Mouse (Mus musculus) limb, embryonic 12.5 days (tissue): ENCODE data around the gene Svs6. TPM values are rescaled to one million over a fixed set of nuclear protein-coding genes. Genes with fewer than 3 reads are reported as not detected.

Experiments
- ATAC-seq: fragments of 200-750 bp; cut with Nextera tagmentation; 2 replicates; pipeline ENCODE4 v1.8.0; 2017; ENCODE audit warnings: low read depth, moderate TSS enrichment; ENCODE audit not compliant: insufficient number of reproducible peaks, insufficient read depth, low FRiP score, low TSS enrichment
- H3K27ac ChIP-seq: fragments of 300-500 bp; sonication (generic); 2 replicates; pipeline ENCODE4 v1.5.1; 2016; ENCODE audit warnings: mild to moderate bottlenecking, moderate library complexity
- H3K27me3 ChIP-seq: fragments of 300-500 bp; sonication (generic); 2 replicates; pipeline ENCODE4 v1.6.1; 2016; ENCODE audit warnings: mild to moderate bottlenecking, moderate library complexity
- H3K36me3 ChIP-seq: fragments of 300-500 bp; sonication (generic); 2 replicates; pipeline ENCODE4 v1.6.1; 2016; ENCODE audit warnings: mild to moderate bottlenecking, moderate library complexity
- H3K4me1 ChIP-seq: fragments of 300-500 bp; sonication (generic); replicated peaks from 2 replicates; pipeline ENCODE4 v1.6.1; 2016
- H3K4me2 ChIP-seq: fragments of 300-500 bp; sonication (generic); 2 replicates; pipeline ENCODE4 v1.6.1; 2016; ENCODE audit warnings: mild to moderate bottlenecking, moderate library complexity
- H3K4me3 ChIP-seq: fragments of 300-500 bp; sonication (generic); replicated peaks from 2 replicates; pipeline ENCODE4 v1.5.1; 2016; ENCODE audit warnings: mild to moderate bottlenecking
- H3K9ac ChIP-seq: fragments of 300-500 bp; sonication (generic); replicated peaks from 2 replicates; pipeline ENCODE4 v1.6.1; 2016; ENCODE audit warnings: mild to moderate bottlenecking, moderate library complexity
- H3K9me3 ChIP-seq: fragments of 300-500 bp; sonication (generic); 2 replicates; pipeline ENCODE4 v1.6.1; 2016; ENCODE audit warnings: mild to moderate bottlenecking, moderate library complexity
- WGBS: fragments of 180-500 bp; shearing (Covaris S2); methylation state at CpG from one replicate; pipeline ENCODE4 v1.1.7; 2016; 5-methylcytosine and 5-hydroxymethylcytosine counted together
- microRNA-seq: library from miRNA; unstranded; fragments of <30 nt; microRNA quantifications from one replicate; pipeline ENCODE4, GENCODE M21; 2017
- polyA plus RNA-seq: library from polyadenylated mRNA; unstranded; fragments of >200 nt; fragmentation: Nextera tagmentation; extraction: Ambion mirVana; gene quantifications from 2 replicates; pipeline ENCODE4 v1.2.1, GENCODE M21; 2016

Svs6 gene
- polyA plus RNA-seq, 1 experiment from 2014 or later, result not detected

DNA sequence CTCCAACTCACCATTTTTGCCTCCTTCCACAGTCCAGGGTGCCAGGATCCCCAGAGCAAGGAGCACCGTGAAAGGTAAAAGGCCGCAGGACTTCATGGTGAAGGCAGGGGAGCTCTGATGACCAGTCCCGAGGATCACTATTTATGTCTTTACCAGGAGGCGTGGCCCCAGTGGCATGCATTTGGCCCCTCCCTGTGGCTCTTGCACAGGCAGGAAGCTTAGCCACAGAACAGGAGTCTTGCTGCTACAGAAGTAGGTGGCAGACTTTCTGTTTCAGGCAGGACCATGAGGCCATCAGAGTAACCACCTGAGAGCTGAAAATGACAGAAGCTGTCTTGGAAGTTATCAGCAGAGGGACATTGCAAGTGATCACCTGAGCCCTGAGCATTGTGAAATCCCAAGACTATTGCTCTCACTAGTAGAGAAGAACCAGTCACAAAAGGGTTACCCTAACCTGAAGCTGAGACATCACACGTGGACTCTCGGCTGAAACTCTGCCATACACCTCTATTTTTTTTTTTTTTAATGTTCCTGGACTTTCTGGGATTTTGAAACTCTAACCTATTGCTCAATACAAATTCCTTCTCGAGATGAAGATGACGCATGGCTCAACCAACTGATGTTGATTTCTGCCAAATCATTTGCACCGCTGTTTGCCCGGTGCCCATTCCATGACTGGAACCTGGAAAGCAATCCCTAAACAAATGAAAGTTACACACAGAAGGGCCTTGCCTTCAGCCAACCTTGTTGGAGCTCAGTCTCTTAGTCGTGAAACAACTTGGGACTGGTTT is 39.8 kb downstream of the Svs6 start:
- Histone ChIP-seq H3K9ac (no peak overlapping the region), H3K4me2 (no peak overlapping the region), H3K4me3 (no peak overlapping the region), H3K27me3 (peaks cover 27% of the 10 kb centered on the region), H3K36me3 (no peaks in the 10 kb centered on the region), H3K4me1 (no peaks in the 10 kb centered on the region), H3K9me3 (no peaks in the 10 kb centered on the region), H3K27ac (no peak overlapping the region)
- WGBS, result 74% methylated on average over 11 of the region's 11 CpGs
- ATAC-seq, result no peak

- H3K27ac ChIP-seq, result no peak overlapping the region
- H3K9me3 ChIP-seq, result no peaks in the 10 kb centered on the region
- H3K9ac ChIP-seq, result no peak overlapping the region
- H3K4me2 ChIP-seq, result no peak overlapping the region
- H3K27me3 ChIP-seq, result peaks cover 36% of the 10 kb centered on the region
- H3K4me3 ChIP-seq, result no peak overlapping the region
- WGBS, result 77% methylated on average over 3 of the region's 3 CpGs
- H3K36me3 ChIP-seq, result no peaks in the 10 kb centered on the region
- ATAC-seq, result no peak
- H3K4me1 ChIP-seq, result no peaks in the 10 kb centered on the region
Observed at GRCm38 (mm10) chr2:164358373-164358772, 41.8 kb downstream of the Svs6 start.

- Histone ChIP-seq H3K27me3 (peaks cover 36% of the 10 kb centered on the region), H3K4me2 (no peak overlapping the region), H3K27ac (no peak overlapping the region), H3K4me3 (no peak overlapping the region), H3K36me3 (no peaks in the 10 kb centered on the region), H3K9me3 (no peaks in the 10 kb centered on the region), H3K4me1 (no peaks in the 10 kb centered on the region), H3K9ac (no peak overlapping the region)
- WGBS, result 83% methylated on average over 5 of the region's 5 CpGs
- no peak for ATAC-seq
Observed at GRCm38 (mm10) chr2:164359031-164359430, 42.5 kb downstream of the Svs6 start.

GRCm38 (mm10) chr2:164359668-164360067 is 43.1 kb downstream of the Svs6 start:
- Histone ChIP-seq H3K4me1 (no peaks in the 10 kb centered on the region), H3K4me3 (no peak overlapping the region), H3K36me3 (no peaks in the 10 kb centered on the region), H3K27ac (no peak overlapping the region), H3K4me2 (no peak overlapping the region), H3K27me3 (peaks cover 30% of the 10 kb centered on the region), H3K9me3 (no peaks in the 10 kb centered on the region), H3K9ac (no peak overlapping the region)
- 75% methylated on average over 5 of the region's 5 CpGs for WGBS
- ATAC-seq, result no peak

DNA sequence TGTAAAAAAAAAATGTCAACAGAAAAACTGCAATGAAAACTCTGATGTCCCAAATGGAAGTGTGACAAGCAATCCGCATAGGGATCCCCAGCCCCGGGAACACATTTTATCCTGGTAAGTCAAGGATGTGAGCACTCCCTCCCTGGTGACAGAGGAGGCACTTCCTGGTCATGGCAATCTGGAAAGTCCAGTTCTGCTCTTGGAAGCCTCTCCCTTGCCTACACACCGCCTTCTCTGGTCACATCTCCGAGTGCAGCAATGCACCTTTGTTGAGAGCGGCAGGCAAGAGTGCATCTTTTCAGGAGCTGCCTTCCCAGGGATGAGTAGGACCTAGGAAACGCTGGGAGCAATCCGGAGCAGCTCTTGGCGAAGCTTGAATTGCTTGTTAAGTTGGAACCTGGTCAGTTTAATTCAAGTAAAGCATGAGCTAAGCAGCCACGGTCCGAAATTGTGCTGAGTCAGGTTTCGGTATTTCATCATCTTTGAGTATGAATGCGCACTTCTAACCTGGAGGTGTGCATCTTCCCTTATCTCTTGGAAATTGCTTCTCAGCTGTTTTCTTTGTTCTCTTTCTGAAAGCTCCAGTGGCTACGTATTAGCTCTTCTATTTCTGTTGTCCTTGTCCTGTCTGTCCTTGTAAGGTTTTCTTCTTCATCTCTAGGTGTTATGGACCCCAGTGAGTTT is 44.6 kb downstream of the Svs6 start:
- H3K9me3 ChIP-seq, result no peaks in the 10 kb centered on the region
- no peak overlapping the region for H3K9ac ChIP-seq
- H3K27me3 ChIP-seq, result peaks cover 22% of the 10 kb centered on the region
- ATAC-seq, result no peak
- no peaks in the 10 kb centered on the region for H3K36me3 ChIP-seq
- H3K4me3 ChIP-seq, result no peak overlapping the region
- 34% methylated on average over 13 of the region's 13 CpGs for WGBS
- no peak overlapping the region for H3K27ac ChIP-seq
- no peak overlapping the region for H3K4me2 ChIP-seq
- H3K4me1 ChIP-seq, result no peaks in the 10 kb centered on the region

DNA sequence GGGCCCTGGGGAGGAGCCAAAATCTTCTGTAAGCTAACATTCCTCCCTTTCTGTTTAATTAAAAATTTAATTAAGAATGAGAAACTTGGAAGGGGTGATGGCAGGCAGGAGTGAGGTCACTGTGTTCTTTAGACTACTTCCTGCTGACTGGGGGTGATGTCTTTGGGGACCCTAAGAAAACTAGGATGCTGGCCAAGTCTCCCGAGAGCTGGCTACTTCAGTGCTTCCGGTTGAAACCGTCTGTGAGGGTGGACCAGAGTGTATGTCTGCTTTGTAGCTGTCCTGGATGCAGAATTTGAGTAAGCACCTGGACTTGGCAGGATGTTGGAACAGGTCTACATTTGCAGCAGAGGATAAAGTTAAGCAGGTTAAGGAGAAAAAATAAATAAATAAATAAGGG is 50.4 kb downstream of the Svs6 start:
- no peaks in the 10 kb centered on the region for H3K4me1 ChIP-seq
- no peak overlapping the region for H3K9ac ChIP-seq
- H3K27me3 ChIP-seq, result peaks cover 11% of the 10 kb centered on the region
- no peaks in the 10 kb centered on the region for H3K36me3 ChIP-seq
- no peak overlapping the region for H3K4me3 ChIP-seq
- no peak overlapping the region for H3K27ac ChIP-seq
- H3K4me2 ChIP-seq, result no peak overlapping the region
- no peak for ATAC-seq
- no peaks in the 10 kb centered on the region for H3K9me3 ChIP-seq
- WGBS, result 75% methylated on average over 3 of the region's 3 CpGs

Small RNAs within 50 kb of the gene (microRNA-seq; reads per million reads assigned to microRNA genes)
- gene Mir7678, result not detected

Other genes with a start within 250 kb of the Svs6 start
- gene Stk4, start 246.4 kb upstream of the Svs6 start, polyA plus RNA-seq, result 28.2 and 29.6 TPM in 2 replicates
- gene Tomm34, start 245.6 kb upstream of the Svs6 start, polyA plus RNA-seq, result 53.6 and 53.7 TPM in 2 replicates
- gene Kcns1, start 145.6 kb upstream of the Svs6 start, polyA plus RNA-seq, result 1.1 and 1.3 TPM in 2 replicates
- not detected in 2 replicates for gene Wfdc5, start 134.0 kb upstream of the Svs6 start, polyA plus RNA-seq
- gene Wfdc12, start 126.1 kb upstream of the Svs6 start, polyA plus RNA-seq, result not detected in 2 replicates
- gene Wfdc15a, start 116.6 kb upstream of the Svs6 start, polyA plus RNA-seq, result not detected in 2 replicates
- not detected in 2 replicates for gene Wfdc15b, start 95.1 kb upstream of the Svs6 start, polyA plus RNA-seq
- gene Svs2, start 78.3 kb upstream of the Svs6 start, polyA plus RNA-seq, result not detected in 2 replicates
- gene Svs3b, start 60.1 kb upstream of the Svs6 start, polyA plus RNA-seq, result not detected in 2 replicates
- not detected in 2 replicates for gene Svs4, start 38.3 kb upstream of the Svs6 start, polyA plus RNA-seq
- gene Svs3a, start 27.5 kb upstream of the Svs6 start, polyA plus RNA-seq, result not detected in 2 replicates
- gene Svs5, start 16.0 kb downstream of the Svs6 start, polyA plus RNA-seq, result not detected in 2 replicates
- gene Slpi, start 72.3 kb downstream of the Svs6 start, polyA plus RNA-seq, result 1.2 and 2.5 TPM in 2 replicates
- gene Rbpjl, start 86.4 kb downstream of the Svs6 start, polyA plus RNA-seq, result 0.40 and 0.55 TPM in 2 replicates
- gene Matn4, start 88.4 kb downstream of the Svs6 start, polyA plus RNA-seq, result 50.5 and 78.0 TPM in 2 replicates
- 34.3 and 36.5 TPM in 2 replicates for gene Sdc4, start 127.1 kb downstream of the Svs6 start, polyA plus RNA-seq
- 55.2 and 59.2 TPM in 2 replicates for gene Sys1, start 140.2 kb downstream of the Svs6 start, polyA plus RNA-seq
- 2.3 and 3.4 TPM in 2 replicates for gene Gm20458, start 144.2 kb downstream of the Svs6 start, polyA plus RNA-seq
- not detected in 2 replicates for gene Trp53tg5, start 157.0 kb downstream of the Svs6 start, polyA plus RNA-seq
- gene Dbndd2, start 169.4 kb downstream of the Svs6 start, polyA plus RNA-seq, result 1.2 and 1.7 TPM in 2 replicates
- gene Pigt, start 180.8 kb downstream of the Svs6 start, polyA plus RNA-seq, result 24.9 and 32.7 TPM in 2 replicates
- gene Wfdc2, start 245.7 kb downstream of the Svs6 start, polyA plus RNA-seq, result 36.2 and 39.6 TPM in 2 replicates